Mouse (Mus musculus) MEL (cell line): ENCODE measurements around the gene Nt5c2.

Source experiments
- BHLHE40 ChIP-seq: IDR thresholded peaks from 2 replicates; pipeline ENCODE4 v1.6.1; 2012; ENCODE audit warnings: low read depth, mild to moderate bottlenecking, inconsistent platforms, low read length, improper control_type of control experiment, borderline replicate concordance
- CHD1 ChIP-seq: IDR thresholded peaks from 2 replicates; pipeline ENCODE4 v1.6.1; 2012; ENCODE audit warnings: low read depth, mild to moderate bottlenecking, inconsistent platforms, low read length, improper control_type of control experiment
- CHD2 ChIP-seq: IDR thresholded peaks from 2 replicates; pipeline ENCODE4 v1.6.1; 2011; ENCODE audit warnings: low read length, improper control_type of control experiment
- CTCF ChIP-seq, 3 experiments: IDR thresholded peaks in 2 of 3; conservative IDR thresholded peaks in 1 of 3; 2 replicates each; pipeline ENCODE4 v1.5.1; 2011 to 2012; ENCODE audit warnings: low read length in 3 of 3, low read depth in 2 of 3, mild to moderate bottlenecking in 2 of 3, improper control_type of control experiment in 1 of 3, inconsistent platforms in 1 of 3, mixed read lengths in 1 of 3, moderate library complexity in 1 of 3; ENCODE audit not compliant: control insufficient read depth in 1 of 3, insufficient read depth in 1 of 3, poor library complexity in 1 of 3, severe bottlenecking in 1 of 3
- E2F4 ChIP-seq: IDR thresholded peaks from 2 replicates; pipeline ENCODE4 v1.6.1; 2011; ENCODE audit warnings: low read depth, low read length, improper control_type of control experiment, borderline replicate concordance
- EP300 ChIP-seq, 2 experiments: IDR thresholded peaks; 2 replicates each; pipeline ENCODE4 v1.6.1; 2011; ENCODE audit warnings: improper control_type of control experiment in 2 of 2, low read length in 2 of 2, low read depth in 1 of 2, mild to moderate bottlenecking in 1 of 2
- ETS1 ChIP-seq: IDR thresholded peaks from 2 replicates; pipeline ENCODE4 v1.6.1; 2012; ENCODE audit warnings: low read depth, mild to moderate bottlenecking, inconsistent platforms, low read length, improper control_type of control experiment, moderate library complexity
- GATA1 ChIP-seq: IDR thresholded peaks from 2 replicates; pipeline ENCODE4 v1.6.1; 2011; ENCODE audit warnings: low read depth, low read length, improper control_type of control experiment
- NELFE ChIP-seq: IDR thresholded peaks from 2 replicates; pipeline ENCODE4 v1.6.1; 2011; ENCODE audit warnings: low read depth, low read length, improper control_type of control experiment
- POLR2A ChIP-seq, 2 experiments: IDR thresholded peaks; 2 replicates each; pipeline ENCODE4 v1.6.1; 2011 to 2012; ENCODE audit warnings: low read length in 2 of 2, mild to moderate bottlenecking in 2 of 2, control low read depth in 1 of 2, improper control_type of control experiment in 1 of 2, low read depth in 1 of 2, moderate library complexity in 1 of 2; ENCODE audit not compliant: control insufficient read depth in 1 of 2, insufficient read depth in 1 of 2, poor library complexity in 1 of 2
- RAD21 ChIP-seq: IDR thresholded peaks from 2 replicates; pipeline ENCODE4 v1.6.1; 2011; ENCODE audit warnings: mild to moderate bottlenecking, low read depth, low read length, improper control_type of control experiment
- TCF12 ChIP-seq: IDR thresholded peaks from 2 replicates; pipeline ENCODE4 v1.6.1; 2014; ENCODE audit warnings: low read depth, mild to moderate bottlenecking, inconsistent platforms, low read length, improper control_type of control experiment, moderate library complexity
- USF2 ChIP-seq, 2 experiments: IDR thresholded peaks; 2 replicates each; pipeline ENCODE4 v1.6.1; 2011 to 2012; ENCODE audit warnings: improper control_type of control experiment in 2 of 2, low read length in 2 of 2, borderline replicate concordance in 1 of 2, inconsistent platforms in 1 of 2, low read depth in 1 of 2, mild to moderate bottlenecking in 1 of 2; ENCODE audit not compliant: insufficient read depth in 1 of 2
- ZMIZ1 ChIP-seq: IDR thresholded peaks from 2 replicates; pipeline ENCODE4 v1.6.1; 2012; ENCODE audit warnings: low read depth, mild to moderate bottlenecking, inconsistent platforms, low read length, improper control_type of control experiment, moderate library complexity

- TF ChIP-seq ZMIZ1 (no peak), USF2 (IDR thresholded peaks at IDR 0.05; ENCODE audit: borderline replicate concordance in 1 of 2, insufficient read depth in 1 of 2, low read depth in 1 of 2, low read length in 2 of 2) (no peak), CTCF (IDR thresholded peaks at IDR 0.05 in 2 of 3, conservative IDR thresholded peaks at IDR 0.05 in 1 of 3; ENCODE audit: control insufficient read depth in 1 of 3, insufficient read depth in 1 of 3, low read depth in 2 of 3, low read length in 3 of 3, poor library complexity in 1 of 3, severe bottlenecking in 1 of 3) (no peak), GATA1 (no peak), POLR2A (IDR thresholded peaks at IDR 0.05; ENCODE audit: control insufficient read depth in 1 of 2, insufficient read depth in 1 of 2, low read depth in 1 of 2, low read length in 2 of 2, poor library complexity in 1 of 2) (no peak), CHD1 (no peak), EP300 (IDR thresholded peaks at IDR 0.05; ENCODE audit: low read depth in 1 of 2, low read length in 2 of 2) (no peak), TCF12 (no peak), E2F4 (no peak), NELFE (no peak), ETS1 (no peak), BHLHE40 (no peak), CHD2 (no peak), RAD21 (no peak)
Measured at GRCm38 (mm10) chr19:46920571-46920970, 94.4 kb downstream of the Nt5c2 start.
